Mouse (Mus musculus) erythroblast, adult 5-6 weeks (primary cell): ENCODE results near the gene Usp7. TPM values are rescaled to one million over a fixed set of nuclear protein-coding genes. Genes with fewer than 3 reads are reported as not detected.

Experiments used
- ATAC-seq: replicated peaks from 2 replicates; pipeline ENCODE4 v1.8.0; 2016; ENCODE audit warnings: moderate number of reproducible peaks, mild to moderate bottlenecking, moderate TSS enrichment, inconsistent platforms; ENCODE audit not compliant: poor library complexity, low FRiP score, severe bottlenecking
- total RNA-seq, 2 experiments: library from RNA; stranded (forward) in 1 of 2; stranded (reverse) in 1 of 2; fragments of 150-400 nt in 1 of 2; fragments of 200-764, 138-1000 nt in 1 of 2; gene quantifications; 2 replicates each; pipeline versions ENCODE4 v1.2.3 to v1.2.4; 2015 to 2017; ENCODE audit warnings: low replicate concordance in 2 of 2

Gene Usp7
- total RNA-seq, 2 experiments from 2014 or later: 592 to 1,042 TPM

DNA sequence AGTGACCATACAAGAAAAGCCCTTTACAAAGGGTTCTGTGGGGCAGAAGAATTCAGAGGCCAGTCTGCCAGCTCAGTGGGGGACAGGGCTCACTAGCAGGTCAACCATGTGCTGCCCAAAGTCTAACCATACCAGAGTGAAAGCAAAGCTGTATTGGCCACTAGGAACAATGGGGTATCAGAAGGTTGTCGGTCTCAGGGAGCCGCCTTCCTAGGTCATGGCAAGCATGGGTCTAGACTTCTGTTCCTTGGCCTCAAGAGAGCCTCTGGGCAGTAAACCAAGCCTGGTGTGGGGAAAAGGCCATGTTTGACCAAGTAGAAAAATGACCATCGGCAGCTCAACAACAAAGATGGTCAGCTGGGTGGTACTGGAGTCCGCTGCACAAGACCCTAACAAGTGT lies 133.3 kb downstream of the Usp7 start:
- no peak for ATAC-seq

DNA sequence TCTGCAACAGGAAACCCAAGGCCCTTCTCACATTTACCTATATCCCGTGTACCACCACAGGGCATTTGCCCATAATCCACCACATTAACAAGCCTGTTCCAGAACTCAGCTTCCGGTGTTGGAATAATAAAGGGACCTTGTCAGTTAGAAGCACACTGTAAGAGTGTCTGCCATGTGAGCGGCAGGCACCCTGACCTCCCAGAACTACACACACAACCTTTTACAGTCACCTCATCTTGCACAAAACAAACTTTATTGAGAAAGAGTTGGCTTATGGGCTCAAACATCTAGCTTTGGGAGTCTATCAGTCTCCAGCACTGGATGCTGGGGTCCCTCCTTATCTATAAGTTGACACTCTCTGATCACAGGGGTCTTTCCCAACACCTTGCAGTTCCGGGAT lies 133.8 kb downstream of the Usp7 start:
- ATAC-seq: no peak

DNA sequence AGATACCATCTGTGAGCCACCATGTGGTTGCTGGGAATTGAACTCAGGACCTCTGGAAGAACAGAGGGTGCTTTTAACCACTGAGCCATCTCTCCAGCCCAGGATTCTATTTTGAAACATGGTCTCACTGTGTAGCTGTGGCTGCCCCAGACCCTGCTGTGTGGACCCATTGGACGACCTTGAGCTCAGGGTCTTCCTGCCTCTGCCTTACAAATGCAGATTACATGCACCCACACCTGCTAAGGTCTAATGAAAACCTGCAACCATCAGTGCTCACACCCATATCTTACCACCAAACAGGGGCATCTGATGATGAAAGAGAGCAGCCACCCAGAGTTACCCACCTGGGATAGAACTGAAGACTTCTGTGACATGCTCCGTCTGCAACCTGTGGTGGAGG lies 135.9 kb downstream of the Usp7 start:
- no peak for ATAC-seq

DNA sequence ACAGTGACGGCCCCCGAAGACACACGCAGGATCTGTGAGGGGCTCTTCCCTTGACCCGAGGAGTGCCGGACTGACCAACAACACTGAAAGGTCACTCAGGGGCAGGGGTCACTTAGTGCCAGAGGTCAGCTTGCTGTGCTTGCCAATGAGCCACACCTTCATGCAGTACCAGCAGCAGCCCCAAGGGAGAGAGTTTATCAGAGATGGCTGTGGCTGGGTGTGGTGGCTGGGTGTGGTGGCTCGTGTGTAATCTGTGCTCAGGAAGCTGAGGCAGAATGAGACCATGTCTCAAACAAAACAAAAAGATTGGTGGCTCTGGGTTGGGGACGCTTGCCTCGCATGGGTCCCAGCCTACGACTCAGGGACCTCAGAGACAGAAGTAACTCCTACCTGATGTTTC lies 136.5 kb downstream of the Usp7 start:
- peak; percentile 83 for ATAC-seq

DNA sequence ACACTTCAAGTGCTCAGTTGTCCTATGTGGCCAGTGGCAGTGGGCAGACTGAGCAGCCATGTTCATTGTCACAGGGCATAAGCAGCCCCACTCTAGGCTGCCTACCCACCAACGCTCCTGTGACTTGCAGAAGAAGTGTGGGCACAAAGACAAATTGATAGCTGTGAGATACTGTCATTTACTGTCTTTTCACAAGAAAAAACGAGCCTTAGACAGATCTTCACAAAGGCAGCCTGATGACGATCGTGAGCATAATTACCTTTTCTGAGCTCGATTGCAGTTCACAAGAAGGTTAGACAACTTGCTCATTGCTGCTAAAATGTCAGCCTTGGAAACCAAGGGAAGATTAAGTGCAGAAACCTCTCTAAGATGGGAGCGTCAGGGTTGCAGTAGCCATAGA lies 137.0 kb downstream of the Usp7 start:
- ATAC-seq: no peak

DNA sequence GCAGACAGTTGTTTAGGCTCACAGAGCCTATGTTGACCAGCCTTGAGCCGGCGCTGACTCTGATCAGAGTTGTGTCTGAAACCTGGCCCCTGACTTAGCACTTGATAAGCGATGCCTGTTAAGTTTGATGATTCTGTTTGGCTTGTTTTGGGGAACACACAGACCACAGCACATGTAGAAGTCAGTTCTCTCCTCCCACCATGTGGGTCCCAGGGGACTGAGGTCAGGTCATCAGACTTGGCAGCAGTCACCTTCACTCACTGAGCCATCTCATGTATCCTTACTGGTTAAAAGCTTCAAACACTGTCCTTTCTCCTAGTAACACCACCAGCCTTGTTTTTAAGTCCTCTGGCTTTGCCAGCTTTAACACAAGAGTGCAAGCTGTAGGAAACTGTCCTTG lies 142.1 kb downstream of the Usp7 start:
- ATAC-seq: no peak

DNA sequence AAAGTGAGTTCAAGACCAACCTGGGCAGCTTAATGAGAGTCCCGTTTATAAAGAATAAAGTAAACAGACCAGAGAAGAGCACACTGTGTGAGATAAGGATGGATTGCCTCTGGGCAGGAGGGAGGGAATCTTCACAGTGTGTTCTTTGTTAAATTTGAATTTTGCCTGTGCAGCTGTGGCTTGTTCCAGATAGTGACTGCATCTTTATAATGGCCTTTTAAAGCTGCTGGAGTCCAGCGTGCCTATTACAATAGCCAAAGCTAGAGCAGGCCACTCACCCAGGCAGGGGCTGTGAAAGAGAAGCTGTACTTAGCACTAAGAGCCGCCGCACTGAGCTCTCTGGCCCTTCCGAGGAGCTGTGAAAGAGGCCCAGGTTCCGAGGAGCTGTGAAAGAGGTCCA lies 146.6 kb downstream of the Usp7 start:
- ATAC-seq: no peak

DNA sequence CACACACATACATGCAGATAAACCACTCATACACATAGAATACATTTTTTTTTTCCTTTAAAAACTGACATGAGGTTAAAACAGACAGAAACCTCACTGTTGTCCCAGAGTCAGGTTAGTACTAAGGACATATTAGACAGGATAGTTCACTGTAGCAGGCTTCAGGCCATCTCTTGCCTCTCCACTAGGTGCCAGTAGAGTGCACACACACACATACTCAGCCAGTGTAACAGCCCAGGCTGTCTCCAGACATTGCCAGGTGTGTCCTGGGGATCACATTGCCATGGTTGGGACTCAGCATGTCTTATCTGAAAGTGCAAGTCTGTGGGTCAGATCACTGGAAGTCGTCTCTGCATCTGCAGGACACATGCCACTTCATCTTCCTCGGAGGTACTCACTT lies 148.3 kb downstream of the Usp7 start:
- ATAC-seq: peak; percentile 97

Other genes with a start within 250 kb of the Usp7 start
- gene Pmm2, start 154.6 kb downstream of the Usp7 start, total RNA-seq (2015; ENCODE audit: low replicate concordance): 27.2 and 40.7 TPM in 2 replicates
- gene Pmm2, start 154.6 kb downstream of the Usp7 start, total RNA-seq (2017; ENCODE audit: low replicate concordance): 52.6 and 60.8 TPM in 2 replicates
- gene Tmem186, start 154.6 kb downstream of the Usp7 start, total RNA-seq (2015; ENCODE audit: low replicate concordance): 4.2 and 6.7 TPM in 2 replicates
- 1.8 and 5.6 TPM in 2 replicates for gene Tmem186, start 154.6 kb downstream of the Usp7 start, total RNA-seq (2017; ENCODE audit: low replicate concordance)
- 106 and 129 TPM in 2 replicates for gene Carhsp1, start 120.2 kb downstream of the Usp7 start, total RNA-seq (2015; ENCODE audit: low replicate concordance)
- gene Carhsp1, start 120.2 kb downstream of the Usp7 start, total RNA-seq (2017; ENCODE audit: low replicate concordance): 184 and 218 TPM in 2 replicates
- not detected in 2 replicates for gene Gm5767, start 111.5 kb downstream of the Usp7 start, total RNA-seq (2015; ENCODE audit: low replicate concordance)
- not detected in 2 replicates for gene Gm5767, start 111.5 kb downstream of the Usp7 start, total RNA-seq (2017; ENCODE audit: low replicate concordance)
- 90.3 and 115 TPM in 2 replicates for gene 1810013L24Rik, start 37.8 kb upstream of the Usp7 start, total RNA-seq (2015; ENCODE audit: low replicate concordance)
- 134 and 157 TPM in 2 replicates for gene 1810013L24Rik, start 37.8 kb upstream of the Usp7 start, total RNA-seq (2017; ENCODE audit: low replicate concordance)